Mouse (Mus musculus): ENCODE data around the gene Ckap4. TPM values are rescaled to one million over a fixed set of nuclear protein-coding genes. Genes with fewer than 3 reads are reported as not detected.

The Ckap4 gene
- polyA plus RNA-seq, 1 experiment, result 61.9 TPM

- TF ChIP-seq POLR2A (IDR thresholded peaks at IDR 0.05; ENCODE audit: borderline replicate concordance, extremely low read depth, insufficient read depth, insufficient read length, poor library complexity, severe bottlenecking), result no peak
- TF ChIP-seq CTCF (IDR thresholded peaks at IDR 0.05; ENCODE audit: borderline replicate concordance, extremely low read depth, insufficient read depth, insufficient read length), result no peak
- DNase-seq (ENCODE audit: low read depth), result no peak
These were observed 30.6 kb upstream of the Ckap4 start for GRCm38 (mm10) chr10:84564427-84564826.

- TF ChIP-seq CTCF (IDR thresholded peaks at IDR 0.05; ENCODE audit: borderline replicate concordance, extremely low read depth, insufficient read depth, insufficient read length) (no peak), POLR2A (IDR thresholded peaks at IDR 0.05; ENCODE audit: borderline replicate concordance, extremely low read depth, insufficient read depth, insufficient read length, poor library complexity, severe bottlenecking) (no peak)
- DNase-seq (ENCODE audit: low read depth), result no peak
These were observed 29.0 kb upstream of the Ckap4 start for GRCm38 (mm10) chr10:84562567-84563554.

GRCm38 (mm10) chr10:84562121-84562520, 28.3 kb upstream of the Ckap4 start:
- TF ChIP-seq CTCF (IDR thresholded peaks at IDR 0.05; ENCODE audit: borderline replicate concordance, extremely low read depth, insufficient read depth, insufficient read length), result no peak
- no peak for TF ChIP-seq POLR2A (IDR thresholded peaks at IDR 0.05; ENCODE audit: borderline replicate concordance, extremely low read depth, insufficient read depth, insufficient read length, poor library complexity, severe bottlenecking)
- DNase-seq (ENCODE audit: low read depth), result no peak

DNA sequence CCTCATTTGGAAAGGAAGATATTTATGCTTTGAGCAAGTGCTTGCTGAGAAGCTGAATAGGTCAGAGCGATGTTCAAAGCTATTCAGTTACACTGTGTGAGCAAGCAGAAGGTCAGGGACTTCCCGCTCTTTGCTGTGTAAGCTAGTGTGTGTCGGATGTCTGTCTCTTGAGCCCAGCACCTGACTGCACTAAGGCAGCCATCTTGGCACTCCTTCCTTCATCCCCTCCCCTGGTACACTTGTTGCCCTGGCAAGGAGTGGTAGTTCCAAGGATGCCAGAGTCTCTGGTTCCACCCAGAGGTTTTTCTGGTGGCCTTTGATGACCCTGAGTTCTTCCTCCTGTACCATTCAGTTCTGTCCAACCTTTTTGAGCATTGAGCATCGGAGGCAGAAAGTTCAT, 26.1 kb upstream of the Ckap4 start:
- no peak for TF ChIP-seq POLR2A (IDR thresholded peaks at IDR 0.05; ENCODE audit: borderline replicate concordance, extremely low read depth, insufficient read depth, insufficient read length, poor library complexity, severe bottlenecking)
- no peak for TF ChIP-seq CTCF (IDR thresholded peaks at IDR 0.05; ENCODE audit: borderline replicate concordance, extremely low read depth, insufficient read depth, insufficient read length)

GRCm38 (mm10) chr10:84558511-84558910, 24.6 kb upstream of the Ckap4 start:
- no peak for TF ChIP-seq POLR2A (IDR thresholded peaks at IDR 0.05; ENCODE audit: borderline replicate concordance, extremely low read depth, insufficient read depth, insufficient read length, poor library complexity, severe bottlenecking)
- TF ChIP-seq CTCF (IDR thresholded peaks at IDR 0.05; ENCODE audit: borderline replicate concordance, extremely low read depth, insufficient read depth, insufficient read length), result peak; percentile 35; the same call in 1 of the 2 replicates
- no peak for DNase-seq (ENCODE audit: low read depth)

More for the DNA sequence above, 26.1 kb upstream of the Ckap4 start:
- DNase-seq (ENCODE audit: low read depth), result no peak

DNA sequence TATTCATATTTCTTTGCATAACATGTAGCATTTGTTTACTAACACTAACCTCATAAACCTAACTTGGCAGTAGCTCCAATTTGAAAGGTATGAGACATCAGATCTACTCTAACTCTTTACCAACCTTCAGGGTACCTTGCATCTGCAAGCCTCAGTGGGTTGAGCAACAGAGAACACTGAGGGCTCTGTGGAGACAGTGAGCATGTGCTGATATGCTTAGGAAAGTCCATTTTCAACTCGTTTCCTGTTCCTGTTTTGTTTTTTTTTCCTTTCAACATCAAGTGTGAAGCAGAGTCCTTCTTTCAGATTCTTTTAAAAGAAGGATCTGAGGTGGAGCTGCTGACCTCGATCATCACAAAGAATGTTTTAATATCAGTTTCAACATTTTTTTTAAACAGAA, 22.3 kb upstream of the Ckap4 start:
- no peak for TF ChIP-seq CTCF (IDR thresholded peaks at IDR 0.05; ENCODE audit: borderline replicate concordance, extremely low read depth, insufficient read depth, insufficient read length)
- no peak for TF ChIP-seq POLR2A (IDR thresholded peaks at IDR 0.05; ENCODE audit: borderline replicate concordance, extremely low read depth, insufficient read depth, insufficient read length, poor library complexity, severe bottlenecking)
- DNase-seq (ENCODE audit: low read depth), result no peak

DNA sequence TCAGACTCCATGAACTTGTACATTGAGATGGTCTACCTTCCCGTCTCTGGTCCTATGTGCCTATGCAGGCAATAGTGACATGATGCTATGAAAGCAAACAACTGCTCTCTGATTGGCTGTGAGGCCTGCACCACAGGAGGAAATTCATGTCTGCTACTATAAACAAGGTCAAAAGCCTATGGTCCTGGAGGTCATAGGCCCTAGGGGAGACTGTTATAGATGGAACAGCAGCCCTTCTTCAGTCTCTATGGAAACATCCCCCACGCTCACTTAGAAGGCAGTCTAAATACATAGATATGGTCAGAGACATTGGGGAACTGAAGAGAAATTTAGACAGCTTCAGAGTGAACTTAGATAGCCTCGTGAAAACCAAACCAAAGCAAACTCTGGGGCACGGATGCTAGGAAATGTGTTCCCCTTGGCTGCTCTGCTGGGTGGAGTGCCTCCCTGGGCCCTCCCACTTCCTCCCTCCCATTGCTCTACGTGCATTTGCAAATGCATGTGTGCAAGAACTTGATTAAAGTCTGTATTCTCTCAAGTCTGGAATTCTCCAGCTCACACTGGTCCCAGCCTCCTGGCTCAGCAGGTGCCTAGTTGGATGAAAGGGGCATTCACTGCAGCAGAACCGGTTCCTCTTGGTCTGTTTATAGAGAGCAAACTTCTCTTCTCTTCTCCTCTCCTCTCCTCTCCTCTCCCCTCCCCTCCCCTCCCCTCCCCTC, 20.6 kb upstream of the Ckap4 start:
- no peak for DNase-seq (ENCODE audit: low read depth)
- TF ChIP-seq POLR2A (IDR thresholded peaks at IDR 0.05; ENCODE audit: borderline replicate concordance, extremely low read depth, insufficient read depth, insufficient read length, poor library complexity, severe bottlenecking) (no peak), CTCF (IDR thresholded peaks at IDR 0.05; ENCODE audit: borderline replicate concordance, extremely low read depth, insufficient read depth, insufficient read length) (no peak)

DNA sequence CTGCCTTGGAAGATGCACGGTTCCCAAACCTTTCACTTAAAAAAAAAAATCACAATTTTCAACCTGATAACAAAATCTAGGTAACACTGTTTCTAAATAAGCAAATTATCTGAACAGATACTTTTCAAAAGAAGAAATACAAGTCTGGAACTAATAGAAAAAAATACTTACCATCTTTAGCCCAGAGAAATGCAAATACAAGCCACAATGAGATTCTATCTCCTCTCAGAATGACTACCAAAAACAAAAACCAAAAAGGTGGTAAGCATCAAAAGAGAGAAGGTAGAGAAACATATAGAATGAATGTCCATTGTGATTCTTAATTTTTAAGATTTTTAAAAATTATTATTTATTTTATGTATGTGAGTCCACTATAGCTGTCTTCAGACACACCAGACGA, 18.6 kb upstream of the Ckap4 start:
- TF ChIP-seq POLR2A (IDR thresholded peaks at IDR 0.05; ENCODE audit: borderline replicate concordance, extremely low read depth, insufficient read depth, insufficient read length, poor library complexity, severe bottlenecking) (no peak), CTCF (IDR thresholded peaks at IDR 0.05; ENCODE audit: borderline replicate concordance, extremely low read depth, insufficient read depth, insufficient read length) (no peak)
- no peak for DNase-seq (ENCODE audit: low read depth)

DNA sequence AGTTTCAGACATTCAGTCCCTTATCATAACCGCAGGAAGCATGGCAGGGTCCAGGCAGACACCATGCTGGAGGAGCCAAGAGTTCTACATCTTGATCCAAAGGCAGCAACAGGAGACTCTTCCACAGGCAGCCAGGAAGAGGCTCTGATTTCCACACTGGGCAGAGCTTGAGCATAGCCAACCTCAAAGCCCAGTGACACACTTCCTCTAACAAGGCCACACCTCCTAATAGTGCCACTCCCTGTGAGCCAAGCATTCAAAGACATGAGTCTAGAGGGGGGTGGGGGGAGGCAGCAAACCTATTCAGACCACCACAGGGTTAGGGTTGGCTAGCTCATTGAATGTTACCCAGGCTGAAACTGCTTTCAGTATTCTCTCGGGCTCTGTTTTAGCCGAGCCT, 18.0 kb upstream of the Ckap4 start:
- DNase-seq (ENCODE audit: low read depth), result no peak
- TF ChIP-seq POLR2A (IDR thresholded peaks at IDR 0.05; ENCODE audit: borderline replicate concordance, extremely low read depth, insufficient read depth, insufficient read length, poor library complexity, severe bottlenecking) (no peak), CTCF (IDR thresholded peaks at IDR 0.05; ENCODE audit: borderline replicate concordance, extremely low read depth, insufficient read depth, insufficient read length) (no peak)

- DNase-seq (ENCODE audit: low read depth), result no peak
- no peak for TF ChIP-seq CTCF (IDR thresholded peaks at IDR 0.05; ENCODE audit: borderline replicate concordance, extremely low read depth, insufficient read depth, insufficient read length)
- TF ChIP-seq POLR2A (IDR thresholded peaks at IDR 0.05; ENCODE audit: borderline replicate concordance, extremely low read depth, insufficient read depth, insufficient read length, poor library complexity, severe bottlenecking), result no peak
These were observed 16.0 kb upstream of the Ckap4 start for GRCm38 (mm10) chr10:84549920-84550293.

- TF ChIP-seq POLR2A (IDR thresholded peaks at IDR 0.05; ENCODE audit: borderline replicate concordance, extremely low read depth, insufficient read depth, insufficient read length, poor library complexity, severe bottlenecking) (no peak), CTCF (IDR thresholded peaks at IDR 0.05; ENCODE audit: borderline replicate concordance, extremely low read depth, insufficient read depth, insufficient read length) (no peak)
- DNase-seq (ENCODE audit: low read depth), result no peak
These were observed 15.5 kb upstream of the Ckap4 start for GRCm38 (mm10) chr10:84549146-84549919.
